Mouse (Mus musculus): ENCODE results near the gene Dazap2. TPM values are rescaled to one million over a fixed set of nuclear protein-coding genes. Genes with fewer than 3 reads are reported as not detected.

Gene Dazap2
- total RNA-seq (2021) (100 to 1,000 TPM; 157 to 180 TPM), polyA plus RNA-seq (2012; rRNA removed) (486 and 542 TPM in 2 replicates)
- long read RNA-seq, transcript Dazap2-201 (4 exons, 2,135 nt): major isoform, 161 of 198 reads
- long read RNA-seq, partial matches to known transcripts: 5 of 198 reads
- long read RNA-seq, other reads (novel, unspliced or antisense): 29 of 198 reads

GRCm38 (mm10) chr15:100614996-100615824 lies at the start of gene Dazap2:
Dazap2 (plus strand) TSS chr15:100615349.
- DNase-seq: peak; percentile 99
- 1% methylated on average over 93 of the region's 99 CpGs for WGBS
- Histone ChIP-seq H3K79me2 (replicated peaks; ENCODE audit: control insufficient read depth, insufficient read depth, low read length) (no peaks in the 10 kb centered on the region), H3K4me1 (ENCODE audit: control insufficient read depth, insufficient read depth, low read length) (peaks cover 12% of the 10 kb centered on the region), H3K27me3 (ENCODE audit: control insufficient read depth, insufficient read depth, low read length) (no peaks in the 10 kb centered on the region), H3K4me3 (peak within 1 kb of the TSS; percentile 85), H3K36me3 (ENCODE audit: control insufficient read depth, insufficient read depth, low read length) (peaks cover 17% of the 10 kb centered on the region), H3K27ac (peak within 1 kb of the TSS; percentile 98), H3K9ac (ENCODE audit: low read depth, low read length) (peak within 1 kb of the TSS; percentile 86)
- intact Hi-C loops (cut with DNase I): loop anchor here (1.0 to 10.0 kb wide), 4 partner anchors 22 to 150 kb away; partner anchors contain the start of gene Letmd1
- peak; percentile 50 for TF ChIP-seq CTCF (IDR thresholded peaks at IDR 0.05)
- TF ChIP-seq POLR2A (IDR thresholded peaks at IDR 0.05; ENCODE audit: insufficient read depth, low read depth, low read length): peak; percentile 97
- 0 out of 2 replicates have a peak, but pooled peaks have one; percentile 18 for TF ChIP-seq EP300 (IDR thresholded peaks at IDR 0.05; ENCODE audit: insufficient read depth, low read depth, low read length)

GRCm38 (mm10) chr15:100566531-100566930 lies 48.6 kb upstream of the Dazap2 start:
- no peaks in the 10 kb centered on the region for H3K79me2 ChIP-seq (replicated peaks; ENCODE audit: control insufficient read depth, insufficient read depth, low read length)
- H3K36me3 ChIP-seq (ENCODE audit: control insufficient read depth, insufficient read depth, low read length): no peaks in the 10 kb centered on the region
- DNase-seq: no peak
- H3K4me1 ChIP-seq (ENCODE audit: control insufficient read depth, insufficient read depth, low read length): no peaks in the 10 kb centered on the region
- no peaks in the 10 kb centered on the region for H3K27me3 ChIP-seq (ENCODE audit: control insufficient read depth, insufficient read depth, low read length)
- H3K4me3 ChIP-seq: no peak overlapping the region
- WGBS: 74% methylated on average over 2 of the region's 2 CpGs
- H3K9ac ChIP-seq (ENCODE audit: low read depth, low read length): no peak overlapping the region
- no peak overlapping the region for H3K27ac ChIP-seq
- no peak for TF ChIP-seq CTCF (IDR thresholded peaks at IDR 0.05)
- no peak for TF ChIP-seq POLR2A (IDR thresholded peaks at IDR 0.05; ENCODE audit: insufficient read depth, low read depth, low read length)
- no peak for TF ChIP-seq EP300 (IDR thresholded peaks at IDR 0.05; ENCODE audit: insufficient read depth, low read depth, low read length)
- intact Hi-C loops (cut with DNase I): no loop called here

GRCm38 (mm10) chr15:100569239-100569638 lies 45.9 kb upstream of the Dazap2 start:
- no peak for DNase-seq
- no peaks in the 10 kb centered on the region for H3K4me1 ChIP-seq (ENCODE audit: control insufficient read depth, insufficient read depth, low read length)
- no peaks in the 10 kb centered on the region for H3K79me2 ChIP-seq (replicated peaks; ENCODE audit: control insufficient read depth, insufficient read depth, low read length)
- H3K4me3 ChIP-seq: no peak overlapping the region
- H3K9ac ChIP-seq (ENCODE audit: low read depth, low read length): no peak overlapping the region
- H3K27me3 ChIP-seq (ENCODE audit: control insufficient read depth, insufficient read depth, low read length): no peaks in the 10 kb centered on the region
- H3K27ac ChIP-seq: no peak overlapping the region
- intact Hi-C loops (cut with DNase I): no loop called here
- no peak for TF ChIP-seq EP300 (IDR thresholded peaks at IDR 0.05; ENCODE audit: insufficient read depth, low read depth, low read length)
- TF ChIP-seq CTCF (IDR thresholded peaks at IDR 0.05): no peak
- TF ChIP-seq POLR2A (IDR thresholded peaks at IDR 0.05; ENCODE audit: insufficient read depth, low read depth, low read length): no peak
- WGBS: 76% methylated on average over 3 of the region's 3 CpGs
- no peaks in the 10 kb centered on the region for H3K36me3 ChIP-seq (ENCODE audit: control insufficient read depth, insufficient read depth, low read length)

GRCm38 (mm10) chr15:100573946-100574345 lies 41.2 kb upstream of the Dazap2 start:
- TF ChIP-seq POLR2A (IDR thresholded peaks at IDR 0.05; ENCODE audit: insufficient read depth, low read depth, low read length) (no peak), EP300 (IDR thresholded peaks at IDR 0.05; ENCODE audit: insufficient read depth, low read depth, low read length) (no peak), CTCF (IDR thresholded peaks at IDR 0.05) (no peak)
- WGBS: 36% methylated on average over 6 of the region's 6 CpGs
- H3K79me2 ChIP-seq (replicated peaks; ENCODE audit: control insufficient read depth, insufficient read depth, low read length): no peaks in the 10 kb centered on the region
- intact Hi-C loops (cut with DNase I): no loop called here
- peak overlapping the region; percentile 7 for H3K27ac ChIP-seq
- no peaks in the 10 kb centered on the region for H3K27me3 ChIP-seq (ENCODE audit: control insufficient read depth, insufficient read depth, low read length)
- no peak overlapping the region for H3K4me3 ChIP-seq
- H3K36me3 ChIP-seq (ENCODE audit: control insufficient read depth, insufficient read depth, low read length): no peaks in the 10 kb centered on the region
- H3K4me1 ChIP-seq (ENCODE audit: control insufficient read depth, insufficient read depth, low read length): no peaks in the 10 kb centered on the region
- no peak for DNase-seq
- H3K9ac ChIP-seq (ENCODE audit: low read depth, low read length): no peak overlapping the region

GRCm38 (mm10) chr15:100574378-100574777 lies 40.8 kb upstream of the Dazap2 start:
- DNase-seq: no peak
- intact Hi-C loops (cut with DNase I): no loop called here
- no peaks in the 10 kb centered on the region for H3K4me1 ChIP-seq (ENCODE audit: control insufficient read depth, insufficient read depth, low read length)
- WGBS: 52% methylated on average over 2 of the region's 2 CpGs
- peak overlapping the region; percentile 7 for H3K27ac ChIP-seq
- no peaks in the 10 kb centered on the region for H3K79me2 ChIP-seq (replicated peaks; ENCODE audit: control insufficient read depth, insufficient read depth, low read length)
- no peak for TF ChIP-seq EP300 (IDR thresholded peaks at IDR 0.05; ENCODE audit: insufficient read depth, low read depth, low read length)
- no peak for TF ChIP-seq CTCF (IDR thresholded peaks at IDR 0.05)
- no peak for TF ChIP-seq POLR2A (IDR thresholded peaks at IDR 0.05; ENCODE audit: insufficient read depth, low read depth, low read length)
- no peak overlapping the region for H3K4me3 ChIP-seq
- no peak overlapping the region for H3K9ac ChIP-seq (ENCODE audit: low read depth, low read length)
- no peaks in the 10 kb centered on the region for H3K27me3 ChIP-seq (ENCODE audit: control insufficient read depth, insufficient read depth, low read length)
- H3K36me3 ChIP-seq (ENCODE audit: control insufficient read depth, insufficient read depth, low read length): no peaks in the 10 kb centered on the region

GRCm38 (mm10) chr15:100575366-100575765 lies 39.8 kb upstream of the Dazap2 start:
- WGBS: 85% methylated on average over 12 of the region's 12 CpGs
- Histone ChIP-seq H3K27ac (no peak overlapping the region), H3K4me3 (no peak overlapping the region), H3K27me3 (ENCODE audit: control insufficient read depth, insufficient read depth, low read length) (no peaks in the 10 kb centered on the region), H3K36me3 (ENCODE audit: control insufficient read depth, insufficient read depth, low read length) (no peaks in the 10 kb centered on the region), H3K79me2 (replicated peaks; ENCODE audit: control insufficient read depth, insufficient read depth, low read length) (no peaks in the 10 kb centered on the region), H3K9ac (ENCODE audit: low read depth, low read length) (no peak overlapping the region), H3K4me1 (ENCODE audit: control insufficient read depth, insufficient read depth, low read length) (no peaks in the 10 kb centered on the region)
- DNase-seq: no peak
- intact Hi-C loops (cut with DNase I): no loop called here
- TF ChIP-seq CTCF (IDR thresholded peaks at IDR 0.05) (no peak), POLR2A (IDR thresholded peaks at IDR 0.05; ENCODE audit: insufficient read depth, low read depth, low read length) (no peak), EP300 (IDR thresholded peaks at IDR 0.05; ENCODE audit: insufficient read depth, low read depth, low read length) (no peak)
